Mouse (Mus musculus): ENCODE data around the gene Hectd3.

Gene Hectd3

GRCm38 (mm10) chr4:116995131-116995797 is at the start of gene Hectd3:
Gene Hectd3 (plus strand): TSS chr4:116995317.
- DNase-seq (ENCODE audit: low spot score in 2 of 2): peak in 1 of 2 experiments; percentile 59

GRCm38 (mm10) chr4:116951642-116952041 is 43.5 kb upstream of the Hectd3 start:
- DNase-seq (ENCODE audit: low spot score in 2 of 2): no peak

DNA sequence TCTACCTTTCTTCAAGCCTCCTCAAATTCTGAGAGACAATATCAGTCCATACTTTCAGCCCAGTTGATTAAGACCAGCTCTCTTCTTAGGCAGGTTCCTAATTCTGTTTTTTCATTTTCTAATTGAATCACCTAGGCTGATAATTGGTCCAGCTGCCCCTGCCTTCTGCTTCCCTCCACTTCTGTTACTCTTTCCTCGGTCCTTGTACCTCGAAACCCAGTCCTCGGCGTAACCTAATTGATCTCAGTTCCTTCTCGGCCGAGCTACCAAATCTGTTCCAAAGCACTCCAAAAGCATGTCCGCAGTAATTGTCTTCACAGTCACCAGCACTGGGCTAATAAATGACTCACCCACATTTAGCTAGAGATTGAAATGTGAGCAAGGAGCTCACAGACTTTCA is 40.2 kb upstream of the Hectd3 start:
- DNase-seq (ENCODE audit: low spot score in 2 of 2): no peak

- no peak for DNase-seq (ENCODE audit: low spot score in 2 of 2)
These were observed 18.6 kb upstream of the Hectd3 start for GRCm38 (mm10) chr4:116976503-116976902.

DNA sequence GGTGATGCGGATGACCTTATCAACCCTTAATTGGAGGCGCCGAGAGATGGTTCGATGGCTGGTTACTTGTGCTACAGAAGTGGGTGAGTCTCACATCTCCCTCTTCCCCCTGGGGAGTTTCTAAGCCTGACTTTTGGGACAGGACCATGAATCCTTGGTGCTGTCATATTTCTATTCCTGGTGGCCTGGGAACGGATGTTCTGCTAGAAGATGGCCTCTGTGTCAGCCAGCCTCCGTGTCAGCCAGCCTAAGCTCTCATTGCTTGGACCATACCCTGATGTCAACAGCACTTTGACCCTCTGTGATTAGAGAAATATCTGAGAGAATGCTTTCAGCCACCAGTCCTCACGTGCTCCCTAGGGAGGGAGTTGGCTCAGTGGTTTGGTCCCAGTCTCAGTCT is 9.4 kb upstream of the Hectd3 start:
- no peak for DNase-seq (ENCODE audit: low spot score in 2 of 2)

- DNase-seq (ENCODE audit: low spot score in 2 of 2): peak; percentile 84
These were observed 8.6 kb upstream of the Hectd3 start for GRCm38 (mm10) chr4:116986400-116987121.

- no peak for DNase-seq (ENCODE audit: low spot score in 2 of 2)
These were observed 8.0 kb upstream of the Hectd3 start for GRCm38 (mm10) chr4:116987122-116987456.

DNA sequence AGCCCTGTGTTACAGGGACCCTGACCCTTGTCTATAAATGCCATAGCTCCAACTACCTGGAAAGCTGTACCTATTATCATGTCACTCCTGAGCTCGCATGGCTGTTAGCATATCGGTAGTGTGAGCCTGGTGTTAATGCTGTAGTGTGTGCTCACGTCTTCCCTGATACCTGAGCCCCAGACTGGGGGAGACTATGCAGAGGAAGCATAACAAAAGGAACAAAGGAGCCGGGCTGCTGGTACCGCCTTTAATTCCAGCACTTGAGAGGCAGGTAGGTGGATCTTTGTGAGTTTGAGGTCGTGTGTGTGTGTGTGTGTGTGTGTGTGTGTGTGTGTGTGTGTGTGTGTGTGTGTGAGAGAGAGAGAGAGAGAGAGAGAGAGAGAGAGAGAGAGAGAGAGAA is 5.4 kb upstream of the Hectd3 start:
- peak in 1 of 2 experiments; percentile 28 for DNase-seq (ENCODE audit: low spot score in 2 of 2)

GRCm38 (mm10) chr4:116991366-116991765 is 3.8 kb upstream of the Hectd3 start:
- peak; percentile 83 to 88 for DNase-seq (ENCODE audit: low spot score in 2 of 2)

DNA sequence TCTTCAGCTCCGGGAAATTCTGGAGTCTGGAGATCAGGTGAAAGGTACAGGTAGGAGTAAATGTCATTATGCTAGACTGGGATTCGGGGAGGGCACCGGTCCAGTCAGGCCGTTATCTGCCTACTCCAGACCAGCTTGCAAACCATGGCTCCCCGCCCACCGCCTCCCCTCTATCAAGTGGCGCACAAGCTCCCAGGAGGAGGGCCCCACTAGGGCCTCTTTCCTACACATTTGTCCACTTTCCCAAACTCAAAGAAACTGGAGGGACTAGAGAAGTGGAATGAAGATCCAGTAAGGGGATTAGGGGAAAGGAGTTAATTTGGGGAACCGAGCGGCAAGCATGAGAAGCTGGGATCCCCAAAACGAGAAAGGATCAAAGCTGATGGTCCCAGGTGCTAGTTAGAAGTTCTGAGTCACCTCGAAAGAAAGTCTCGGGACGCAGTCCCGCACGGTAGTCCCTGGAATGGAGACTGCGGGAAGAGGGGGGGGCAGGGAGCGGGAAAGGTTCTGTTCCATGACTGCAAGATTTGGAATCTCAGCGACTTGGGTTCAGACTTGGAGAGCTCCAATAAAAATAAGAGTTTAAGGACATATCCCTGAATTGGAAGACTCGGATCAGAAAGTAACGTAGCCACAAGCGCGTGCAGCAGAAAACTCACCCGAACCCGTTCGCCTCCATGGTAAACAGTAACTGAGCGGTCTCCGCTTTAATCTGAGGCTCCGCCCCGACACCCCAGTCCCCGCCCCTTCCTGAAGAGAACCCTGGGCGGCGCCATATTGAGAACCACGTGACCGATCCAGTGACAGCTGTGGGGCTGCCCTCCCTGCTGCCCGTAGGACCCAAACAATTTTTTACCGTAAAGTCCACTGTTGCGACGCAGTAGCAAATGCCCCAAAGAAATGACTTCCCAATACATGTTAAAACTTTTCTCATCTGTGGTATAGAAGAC is 1.2 kb upstream of the Hectd3 start, which contains the start of gene Urod:
TSS of gene Urod (minus strand) at position 742 of the 950 bp plus-strand sequence.
- DNase-seq (ENCODE audit: low spot score in 2 of 2): peak; percentile 97

GRCm38 (mm10) chr4:116995798-116996135 is 650 bp downstream of the Hectd3 start:
- peak in 1 of 2 experiments; percentile 59 for DNase-seq (ENCODE audit: low spot score in 2 of 2)

GRCm38 (mm10) chr4:116999513-117000154 is 4.5 kb downstream of the Hectd3 start:
- no peak for DNase-seq (ENCODE audit: low spot score in 2 of 2)

- no peak for DNase-seq (ENCODE audit: low spot score in 2 of 2)
These were observed 6.8 kb downstream of the Hectd3 start for GRCm38 (mm10) chr4:117001957-117002356.

GRCm38 (mm10) chr4:117002543-117003521 is 7.7 kb downstream of the Hectd3 start:
- DNase-seq (ENCODE audit: low spot score in 2 of 2): peak; percentile 67 to 70

DNA sequence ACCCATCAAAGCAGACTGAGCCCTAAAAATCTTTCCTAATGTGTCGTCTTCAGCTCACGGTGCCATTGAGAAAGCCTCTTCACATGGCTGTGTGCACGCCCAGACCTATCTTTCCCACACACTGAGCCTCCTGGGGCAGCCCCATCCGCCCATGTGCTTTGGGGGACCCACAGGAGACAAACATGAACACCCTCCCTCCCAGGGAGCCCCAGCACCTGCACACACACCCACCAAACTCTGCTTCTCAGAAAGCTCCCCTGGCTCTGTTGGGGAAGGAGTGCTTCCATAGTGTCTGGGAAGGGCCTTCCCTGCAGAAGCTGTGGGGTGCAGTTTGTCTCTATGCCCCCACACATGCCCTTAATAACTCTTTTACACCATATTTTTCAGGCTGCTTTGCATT is 9.5 kb downstream of the Hectd3 start:
- DNase-seq (ENCODE audit: low spot score in 2 of 2): no peak

- DNase-seq (ENCODE audit: low spot score in 2 of 2): no peak
These were observed 10.7 kb downstream of the Hectd3 start for GRCm38 (mm10) chr4:117005611-117006400.

DNA sequence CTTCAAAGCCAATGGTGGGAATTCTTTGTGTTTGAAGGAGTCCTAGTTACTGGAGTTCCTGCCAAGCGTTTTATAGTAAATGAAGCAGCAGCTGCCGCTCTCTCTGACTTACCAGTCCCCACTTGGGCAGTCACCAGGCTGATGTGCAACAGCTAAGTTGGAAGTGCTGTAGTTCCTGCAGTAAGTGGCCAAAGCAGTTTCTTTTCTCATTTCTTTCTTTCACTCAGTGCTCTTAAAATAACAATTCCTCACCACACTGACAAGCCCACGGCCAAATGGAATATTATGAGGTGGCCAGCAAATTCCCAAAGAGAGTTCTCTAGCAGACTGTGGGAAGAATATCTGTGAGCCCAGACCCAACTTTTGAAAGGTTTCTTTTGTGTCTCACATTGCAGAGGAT is 11.9 kb downstream of the Hectd3 start:
- DNase-seq (ENCODE audit: low spot score in 2 of 2): no peak

GRCm38 (mm10) chr4:117010231-117010630 is 15.1 kb downstream of the Hectd3 start:
- DNase-seq (ENCODE audit: low spot score in 2 of 2): no peak

DNA sequence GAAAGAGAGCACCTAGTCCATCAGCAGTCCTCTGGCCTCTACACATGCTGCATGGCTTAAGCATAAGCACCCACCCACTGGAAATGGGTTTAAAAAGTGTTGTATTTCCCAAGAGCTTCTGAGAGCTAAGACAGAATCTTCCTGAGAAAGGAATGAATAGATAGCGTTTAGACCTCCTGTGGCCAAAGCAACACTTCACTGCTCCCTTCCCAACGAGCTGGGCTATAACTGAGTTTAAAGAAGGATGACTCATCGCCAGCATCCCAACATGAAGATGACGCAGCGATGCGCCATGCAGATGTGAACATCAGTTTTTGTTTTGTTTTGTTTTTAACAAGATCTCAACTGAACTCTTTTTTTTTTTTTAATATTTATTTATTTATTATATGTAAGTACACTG is 18.5 kb downstream of the Hectd3 start:
- DNase-seq (ENCODE audit: low spot score in 2 of 2): no peak

- no peak for DNase-seq (ENCODE audit: low spot score in 2 of 2)
These were observed 19.8 kb downstream of the Hectd3 start for GRCm38 (mm10) chr4:117014901-117015415.
